Mouse (Mus musculus) cortical plate, adult 2 months (tissue): ENCODE data around the gene Hvcn1.

Experiments used
- CTCF ChIP-seq: fragments of 200-500 bp; IDR thresholded peaks from 2 replicates; pipeline ENCODE4 v1.5.1; 2011; ENCODE audit warnings: mild to moderate bottlenecking, control low read depth, low read length; ENCODE audit not compliant: insufficient read depth; ENCODE audit errors: extremely low read depth
- POLR2A ChIP-seq: fragments of 200-500 bp; IDR thresholded peaks from 2 replicates; pipeline ENCODE4 v1.6.1; 2011; ENCODE audit warnings: mild to moderate bottlenecking, low read length, control low read depth; ENCODE audit not compliant: insufficient read depth; ENCODE audit errors: extremely low read depth

- TF ChIP-seq CTCF: no peak
- TF ChIP-seq POLR2A: no peak
Observed at GRCm38 (mm10) chr5:122240521-122240920, 33.9 kb downstream of the Hvcn1 start.
